ENCODE assay signal across 17 mouse cellular contexts in the genomic region with DNA sequence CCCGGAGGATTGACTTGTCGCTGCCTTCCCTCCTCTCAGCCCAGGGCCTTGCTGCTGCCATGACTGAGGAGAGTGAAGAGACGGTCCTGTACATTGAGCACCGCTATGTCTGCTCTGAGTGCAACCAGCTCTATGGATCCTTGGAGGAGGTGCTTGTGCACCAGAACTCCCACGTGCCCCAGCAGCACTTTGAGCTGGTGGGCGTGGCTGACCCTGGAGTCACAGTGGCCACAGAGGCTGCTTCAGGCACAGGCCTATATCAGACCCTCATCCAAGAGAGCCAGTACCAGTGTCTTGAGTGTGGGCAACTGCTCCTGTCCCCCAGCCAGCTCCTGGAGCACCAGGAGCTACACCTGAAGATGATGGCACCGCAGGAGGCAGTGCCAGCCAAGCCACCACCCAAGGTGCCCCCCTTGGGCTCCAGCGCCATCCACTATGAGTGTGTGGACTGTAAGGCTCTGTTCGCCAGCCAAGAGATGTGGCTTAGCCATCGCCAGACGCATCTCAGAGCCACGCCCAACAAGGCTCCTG. TPM values are rescaled to one million over a fixed set of nuclear protein-coding genes. Genes with fewer than 3 reads are reported as not detected.
A peak's percentile ranks its signal among the peaks of the same experiment; 100 is the strongest.
DNase-seq lines count a peak whose midpoint lies in the region; ATAC-seq and TF ChIP-seq lines count a peak whose summit lies in the region.
"Had no signal": no experiment of that assay in that cellular context is flagged by ENCODE, and none has a peak within 500 bp of the region (broad histone marks: within the 10 kb centered on the region; RNA-seq: fewer than 3 reads in every experiment).

No protein-coding gene starts in this region.

- H3K4me2 ChIP-seq in hindbrain, embryonic 11.5 days (replicated peaks; ENCODE audit: low read depth, low read length) = no peak overlapping the region
- H3K4me2 ChIP-seq: intestine, embryonic 15.5 days had no signal

- 84% methylated on average over 12 of the region's 12 CpGs for WGBS in hindbrain, embryonic 11.5 days
- WGBS in hindbrain, embryonic 10.5 days = 86% methylated on average over 12 of the region's 12 CpGs

- no peak for DNase-seq in hindbrain, embryonic 11.5 days (ENCODE audit: low spot score)
- no peak for DNase-seq in hindbrain, embryonic 10.5 days (ENCODE audit: low spot score)
- no peak for DNase-seq in G1E (ENCODE audit: low spot score)
- peak; percentile 51 to 62 for DNase-seq in kidney, postnatal 4 days
- DNase-seq in right cerebral cortex, postnatal 36 days (ENCODE audit: low spot score in 2 of 2) = no peak
- no peak for DNase-seq in B cell, adult 2 months
- DNase-seq: adrenal gland, adult 8-10 months; cerebellum, postnatal 14 days; heart, postnatal 36 days; lung, embryonic 14.5 days; spleen, adult 18-20 months had no signal

- peak overlapping the region; percentile 6; the same call in 1 of the 2 replicates for H3K4me3 ChIP-seq in hindbrain, embryonic 11.5 days (ENCODE audit: low read depth, low read length)
- H3K4me3 ChIP-seq in hindbrain, embryonic 10.5 days = no peak overlapping the region
- H3K4me3 ChIP-seq in E14TG2a.4 (replicated peaks; ENCODE audit: low read length) = peak overlapping the region; percentile 93
- H3K4me3 ChIP-seq in G1E (ENCODE audit: low read depth, low read length) = peak overlapping the region; percentile 20; the same call in 1 of the 2 replicates
- H3K4me3 ChIP-seq: intestine, embryonic 15.5 days had no signal

- peaks cover 25% of the 10 kb centered on the region for H3K36me3 ChIP-seq in hindbrain, embryonic 11.5 days (ENCODE audit: control insufficient read depth, insufficient read depth, low read length)
- H3K36me3 ChIP-seq in hindbrain, embryonic 10.5 days = peaks cover 58% of the 10 kb centered on the region
- H3K36me3 ChIP-seq in E14TG2a.4 (ENCODE audit: insufficient read depth, low read length) = peaks cover 61% of the 10 kb centered on the region
- H3K36me3 ChIP-seq in G1E (replicated peaks) = peaks cover 60% of the 10 kb centered on the region

- TF ChIP-seq CTCF in E14TG2a.4 (conservative IDR thresholded peaks at IDR 0.05; ENCODE audit: low read length) (no peak), G1E (IDR thresholded peaks at IDR 0.05; ENCODE audit: low read depth, low read length) (no peak)

- no peak overlapping the region for H3K27ac ChIP-seq in hindbrain, embryonic 11.5 days (ENCODE audit: low read depth, low read length)
- H3K27ac ChIP-seq in hindbrain, embryonic 10.5 days = no peak overlapping the region
- H3K27ac ChIP-seq: forebrain, embryonic 10.5 days; intestine, embryonic 15.5 days; stomach, postnatal 0 days had no signal

- H3K4me1 ChIP-seq in hindbrain, embryonic 11.5 days (replicated peaks; ENCODE audit: control insufficient read depth, insufficient read depth, low read length) = peaks cover 12% of the 10 kb centered on the region
- H3K4me1 ChIP-seq in hindbrain, embryonic 10.5 days (replicated peaks) = peaks cover 41% of the 10 kb centered on the region
- H3K4me1 ChIP-seq in E14TG2a.4 (replicated peaks; ENCODE audit: low read depth, low read length) = peaks cover 86% of the 10 kb centered on the region
- H3K4me1 ChIP-seq in G1E (ENCODE audit: insufficient read depth, low read depth, low read length) = peaks cover 81% of the 10 kb centered on the region

- no peak for ATAC-seq in hindbrain, embryonic 11.5 days (ENCODE audit: low FRiP score)
- no peak for ATAC-seq in G1E (ENCODE audit: extremely low read depth, insufficient number of reproducible peaks, low FRiP score, poor library complexity, severe bottlenecking)
- ATAC-seq: CD4-positive, CD25-positive, alpha-beta regulatory T cell, adult 4 months; intestine, embryonic 15.5 days; Patski had no signal

- H3K9ac ChIP-seq in hindbrain, embryonic 11.5 days (ENCODE audit: low read depth, low read length) = no peak overlapping the region

- H3K27me3 ChIP-seq in hindbrain, embryonic 11.5 days (ENCODE audit: control insufficient read depth, insufficient read depth, low read length) = no peaks in the 10 kb centered on the region
- no peaks in the 10 kb centered on the region for H3K27me3 ChIP-seq in hindbrain, embryonic 10.5 days (ENCODE audit: insufficient read depth, poor library complexity, severe bottlenecking)
- no peaks in the 10 kb centered on the region for H3K27me3 ChIP-seq in E14TG2a.4 (ENCODE audit: insufficient read depth, low read length)
- H3K27me3 ChIP-seq in G1E (ENCODE audit: insufficient read depth, low read length) = no peaks in the 10 kb centered on the region
- H3K27me3 ChIP-seq: intestine, embryonic 15.5 days; Patski had no signal

- no peaks in the 10 kb centered on the region for H3K9me3 ChIP-seq in hindbrain, embryonic 11.5 days (ENCODE audit: control insufficient read depth, low read length)
- 0 out of 2 replicates have a peak, but pooled peaks cover 3% of the 10 kb centered on the region for H3K9me3 ChIP-seq in hindbrain, embryonic 10.5 days
- H3K9me3 ChIP-seq in E14TG2a.4 (ENCODE audit: low read length) = no peaks in the 10 kb centered on the region
- H3K9me3 ChIP-seq in G1E (replicated peaks) = no peaks in the 10 kb centered on the region; the same call in 1 of the 2 replicates
- H3K9me3 ChIP-seq: forebrain, embryonic 10.5 days; intestine, embryonic 15.5 days had no signal

RNA-seq across cellular contexts. Expression of gene Zfp574, which starts 7.2 kb away (rescaled TPM):
- polyA plus RNA-seq in hindbrain, embryonic 11.5 days (2014; fragmentation: Nextera tagmentation; extraction: Ambion mirVana) = 17.9 and 19.9 TPM in 2 replicates
- polyA plus RNA-seq in hindbrain, embryonic 10.5 days (2016; fragmentation: Nextera tagmentation; extraction: Ambion mirVana) = 44.4 and 45.9 TPM in 2 replicates
- total RNA-seq in G1E (2014; fragmentation: Nextera tagmentation) (31.5 and 31.7 TPM in 2 replicates), G1E (2017) (14.8 and 15.4 TPM in 2 replicates)
- polyA plus RNA-seq in G1E (2012) = 66.3 and 69.0 TPM in 2 replicates

RNA-seq across cellular contexts. Expression of gene Grik5, which starts 7.4 kb away (rescaled TPM):
- 8.9 and 14.4 TPM in 2 replicates for polyA plus RNA-seq in hindbrain, embryonic 11.5 days (2014; fragmentation: Nextera tagmentation; extraction: Ambion mirVana)
- polyA plus RNA-seq in hindbrain, embryonic 10.5 days (2016; fragmentation: Nextera tagmentation; extraction: Ambion mirVana) = 5.5 and 7.9 TPM in 2 replicates
- total RNA-seq in G1E (2014; fragmentation: Nextera tagmentation) = 168 and 198 TPM in 2 replicates
- total RNA-seq in G1E (2017) = 75.9 and 91.3 TPM in 2 replicates
- 85.8 and 94.6 TPM in 2 replicates for polyA plus RNA-seq in G1E (2012)

Comparison
In these comparisons a context has a peak if more than half of its experiments do, and no peak if none do; other contexts are left out.
1. DNase-seq: peak in kidney, postnatal 4 days (2 of 2); none in hindbrain, embryonic 11.5 days (single experiment), hindbrain, embryonic 10.5 days (single experiment), G1E (single experiment), right cerebral cortex, postnatal 36 days (0 of 2) and B cell, adult 2 months (0 of 2).